Comparison of ENCODE assay signal across 8 mouse cellular contexts in the genomic region with DNA sequence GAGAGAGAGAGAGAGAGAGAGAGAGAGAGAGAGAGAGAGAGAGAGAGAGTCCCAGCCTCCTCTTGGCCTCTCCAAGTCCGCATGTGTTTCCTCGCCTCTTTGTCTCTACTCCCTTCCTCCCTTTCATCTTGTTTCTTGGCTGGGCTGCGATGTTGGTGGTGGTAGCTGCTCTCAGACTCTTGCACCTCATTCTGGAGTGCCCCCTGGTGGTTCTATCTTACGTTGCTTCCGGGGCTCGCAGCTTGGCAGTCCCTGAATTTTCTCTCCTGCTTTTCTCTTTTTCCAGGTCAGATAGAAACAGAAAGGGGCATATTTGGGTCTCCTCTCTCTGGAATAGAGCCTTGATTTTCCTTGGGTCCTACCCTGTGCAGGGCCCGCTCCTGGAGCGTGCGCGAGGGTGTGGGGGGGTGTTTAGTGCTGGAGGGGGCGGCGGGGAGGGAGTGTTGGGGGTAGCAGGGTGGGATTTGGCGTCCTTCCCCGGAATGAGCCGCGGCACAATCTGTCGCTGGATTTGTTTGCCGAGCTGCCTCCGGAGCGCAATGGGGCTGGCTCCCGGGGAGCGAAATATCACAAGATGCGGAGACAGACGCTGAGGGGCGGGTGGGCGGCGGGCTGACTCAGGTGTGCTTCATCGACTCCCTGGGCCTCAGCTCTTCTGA. TPM values are rescaled to one million over a fixed set of nuclear protein-coding genes. Genes with fewer than 3 reads are reported as not detected.
DNase-seq lines count a peak whose midpoint lies in the region; ATAC-seq and TF ChIP-seq lines count a peak whose summit lies in the region.

No protein-coding gene starts in this region.

- TF ChIP-seq CTCF in kidney, adult 2 months (conservative IDR thresholded peaks at IDR 0.05; ENCODE audit: insufficient read depth, insufficient read length, low read depth, low read length): peak; percentile 68
- TF ChIP-seq CTCF in liver, adult 2 months (IDR thresholded peaks at IDR 0.05; ENCODE audit: low read depth, low read length): peak; percentile 74
- peak; percentile 62 for TF ChIP-seq CTCF in midbrain, postnatal 0 days (IDR thresholded peaks at IDR 0.05)

- H3K4me3 ChIP-seq in kidney, adult 2 months (ENCODE audit: insufficient read depth, low read depth, low read length): peak overlapping the region; percentile 4
- H3K4me3 ChIP-seq in liver, adult 2 months (ENCODE audit: insufficient read depth, low read depth, low read length): peak overlapping the region; percentile 6; the same call in 1 of the 2 replicates
- peak overlapping the region; percentile 25 for H3K4me3 ChIP-seq in midbrain, postnatal 0 days (ENCODE audit: low read depth, low read length)

- peak overlapping the region; percentile 46 for H3K4me2 ChIP-seq in midbrain, postnatal 0 days (ENCODE audit: low read depth, low read length, poor library complexity, severe bottlenecking)

- no peak overlapping the region for H3K9ac ChIP-seq in liver, adult 2 months (ENCODE audit: low read depth, low read length)
- peak overlapping the region; percentile 1; the same call in 1 of the 2 replicates for H3K9ac ChIP-seq in midbrain, postnatal 0 days (replicated peaks; ENCODE audit: low read length, poor library complexity, severe bottlenecking)

- 4% methylated on average over 28 of the region's 28 CpGs for WGBS in kidney, adult 2 months
- 10% methylated on average over 28 of the region's 28 CpGs for WGBS in liver, adult 2 months
- under 1% methylated on average over 28 of the region's 28 CpGs for WGBS in midbrain, postnatal 0 days

- H3K79me2 ChIP-seq in liver, adult 2 months (ENCODE audit: control insufficient read depth, insufficient read depth, low read length): no peaks in the 10 kb centered on the region

- no peaks in the 10 kb centered on the region for H3K4me1 ChIP-seq in kidney, adult 2 months (ENCODE audit: control insufficient read depth, insufficient read depth, low read length)
- peaks cover 8% of the 10 kb centered on the region; the same call in 1 of the 2 replicates for H3K4me1 ChIP-seq in liver, adult 2 months (ENCODE audit: control insufficient read depth, insufficient read depth, low read length)
- H3K4me1 ChIP-seq in midbrain, postnatal 0 days (ENCODE audit: insufficient read depth, low read length): peaks cover 10% of the 10 kb centered on the region; the same call in 1 of the 2 replicates

- H3K27me3 ChIP-seq in kidney, adult 2 months (replicated peaks; ENCODE audit: control insufficient read depth, insufficient read depth, low read length): peaks cover 2% of the 10 kb centered on the region; the same call in 1 of the 2 replicates
- peaks cover 11% of the 10 kb centered on the region for H3K27me3 ChIP-seq in liver, adult 2 months (ENCODE audit: control insufficient read depth, insufficient read depth, low read length)
- H3K27me3 ChIP-seq in midbrain, postnatal 0 days (ENCODE audit: insufficient read depth, low read length): peaks cover 27% of the 10 kb centered on the region

- H3K36me3 ChIP-seq in kidney, adult 2 months (ENCODE audit: control insufficient read depth, insufficient read depth, low read length): no peaks in the 10 kb centered on the region
- H3K36me3 ChIP-seq in liver, adult 2 months (ENCODE audit: control insufficient read depth, insufficient read depth, low read length): no peaks in the 10 kb centered on the region
- H3K36me3 ChIP-seq in midbrain, postnatal 0 days (ENCODE audit: insufficient read depth, low read length): no peaks in the 10 kb centered on the region

- no peak for TF ChIP-seq POLR2A in kidney, adult 2 months (IDR thresholded peaks at IDR 0.05; ENCODE audit: low read depth, low read length)
- no peak for TF ChIP-seq POLR2A in liver, adult 2 months (IDR thresholded peaks at IDR 0.05; ENCODE audit: extremely low read depth, insufficient read depth, low read length)

- peak; percentile 33 to 37 for DNase-seq in cerebellum, postnatal 36 days
- no peak for DNase-seq in cerebellum, adult 11 months
- peak; percentile 83 for DNase-seq in embryo, embryonic 9.5 days (ENCODE audit: extremely low spot score)
- peak; percentile 74 to 83 for DNase-seq in heart, adult 9 months (ENCODE audit: low spot score in 2 of 2)
- DNase-seq in kidney, adult 2 months: peak; percentile 83
- peak; percentile 44 for DNase-seq in liver, adult 2 months (ENCODE audit: extremely low read depth, low read depth, low spot score)
- DNase-seq in midbrain, postnatal 0 days (ENCODE audit: low spot score): peak; percentile 74
- peak; percentile 55 to 72 for DNase-seq in spleen, postnatal 14 days (ENCODE audit: low spot score in 2 of 2)

- ATAC-seq in midbrain, postnatal 0 days (ENCODE audit: low FRiP score): no peak

- H3K27ac ChIP-seq in kidney, adult 2 months (ENCODE audit: insufficient read depth, low read depth, low read length): no peak overlapping the region
- no peak overlapping the region for H3K27ac ChIP-seq in liver, adult 2 months (replicated peaks; ENCODE audit: insufficient read depth, low read depth, low read length)
- H3K27ac ChIP-seq in midbrain, postnatal 0 days (ENCODE audit: low read depth, low read length): no peak overlapping the region

- H3K9me3 ChIP-seq in midbrain, postnatal 0 days (ENCODE audit: low read length): no peaks in the 10 kb centered on the region

RNA-seq across cellular contexts. Expression of a gene that starts 2.3 kb away (rescaled TPM):
- 1.4 and 1.5 TPM in 2 replicates for polyA plus RNA-seq in kidney, adult 2 months (2012; rRNA removed)
- total RNA-seq in liver, adult 2 months (2014; rRNA removed): 0.13 TPM in 1 of 2 replicates, not detected in the other
- 0.29 and 0.50 TPM in 2 replicates for polyA plus RNA-seq in liver, adult 2 months (2012; rRNA removed)
- total RNA-seq in midbrain, postnatal 0 days (2014; rRNA removed): 7.7 and 11.4 TPM in 2 replicates
- polyA plus RNA-seq in midbrain, postnatal 0 days (2015; fragmentation: Nextera tagmentation; extraction: Ambion mirVana): 6.3 and 6.5 TPM in 2 replicates

RNA-seq across cellular contexts. Expression of a gene that starts 47.6 kb away (rescaled TPM):
- 60.8 and 62.2 TPM in 2 replicates for polyA plus RNA-seq in kidney, adult 2 months (2012; rRNA removed)
- 25.7 and 26.6 TPM in 2 replicates for total RNA-seq in liver, adult 2 months (2014; rRNA removed)
- polyA plus RNA-seq in liver, adult 2 months (2012; rRNA removed): 23.2 and 30.6 TPM in 2 replicates
- 1.7 and 2.0 TPM in 2 replicates for total RNA-seq in midbrain, postnatal 0 days (2014; rRNA removed)
- 1.9 and 2.0 TPM in 2 replicates for polyA plus RNA-seq in midbrain, postnatal 0 days (2015; fragmentation: Nextera tagmentation; extraction: Ambion mirVana)

RNA-seq across cellular contexts. Expression of a gene that starts 50.1 kb away (rescaled TPM):
- polyA plus RNA-seq in kidney, adult 2 months (2012; rRNA removed): 3.6 and 4.3 TPM in 2 replicates
- total RNA-seq in liver, adult 2 months (2014; rRNA removed): 7.2 and 10.0 TPM in 2 replicates
- polyA plus RNA-seq in liver, adult 2 months (2012; rRNA removed): 8.9 and 12.1 TPM in 2 replicates
- total RNA-seq in midbrain, postnatal 0 days (2014; rRNA removed): 0.99 and 1.8 TPM in 2 replicates
- polyA plus RNA-seq in midbrain, postnatal 0 days (2015; fragmentation: Nextera tagmentation; extraction: Ambion mirVana): 0.34 and 0.46 TPM in 2 replicates
